ENCODE assay signal across 30 mouse cellular contexts in genomic region chr13:43021031-43021430, GRCm38 (mm10).
DNase-seq lines count a peak whose midpoint lies in the region; ATAC-seq and TF ChIP-seq lines count a peak whose summit lies in the region.
"Had no signal": no experiment of that assay in that cellular context is flagged by ENCODE, and none has a peak within 500 bp of the region (broad histone marks: within the 10 kb centered on the region; RNA-seq: fewer than 3 reads in every experiment).

No protein-coding gene starts in this region.

- no peak for TF ChIP-seq POLR2A in kidney, adult 2 months (IDR thresholded peaks at IDR 0.05; ENCODE audit: low read depth, low read length)
- no peak for TF ChIP-seq POLR2A in lung, adult 2 months (IDR thresholded peaks at IDR 0.05; ENCODE audit: borderline replicate concordance, extremely low read depth, low read depth, low read length)

- H3K9me3 ChIP-seq in kidney, postnatal 0 days (replicated peaks; ENCODE audit: low read length): no peaks in the 10 kb centered on the region
- H3K9me3 ChIP-seq: embryonic facial prominence, embryonic 15.5 days; hindbrain, embryonic 12.5 days; limb, embryonic 10.5 days; limb, embryonic 15.5 days; liver, embryonic 13.5 days; midbrain, embryonic 13.5 days; neural tube, embryonic 13.5 days had no signal

- H3K27ac ChIP-seq in kidney, adult 2 months (ENCODE audit: insufficient read depth, low read depth, low read length): peak overlapping the region; percentile 63; the same call in 1 of the 2 replicates
- no peak overlapping the region for H3K27ac ChIP-seq in kidney, postnatal 0 days
- H3K27ac ChIP-seq: embryonic facial prominence, embryonic 10.5 days; embryonic facial prominence, embryonic 15.5 days; hindbrain, embryonic 12.5 days; limb, embryonic 10.5 days; limb, embryonic 15.5 days; liver, embryonic 13.5 days; macrophage; midbrain, embryonic 13.5 days; neural tube, embryonic 13.5 days had no signal

- H3K4me3 ChIP-seq in kidney, adult 2 months (ENCODE audit: insufficient read depth, low read depth, low read length): no peak overlapping the region
- no peak overlapping the region for H3K4me3 ChIP-seq in kidney, postnatal 0 days (replicated peaks; ENCODE audit: low read depth, low read length)
- H3K4me3 ChIP-seq in lung, adult 2 months (replicated peaks; ENCODE audit: extremely low read depth, low read depth, low read length): no peak overlapping the region
- H3K4me3 ChIP-seq: embryonic facial prominence, embryonic 10.5 days; embryonic facial prominence, embryonic 15.5 days; hindbrain, embryonic 12.5 days; limb, embryonic 10.5 days; limb, embryonic 15.5 days; liver, embryonic 13.5 days; midbrain, embryonic 13.5 days; neural tube, embryonic 13.5 days had no signal

- H3K4me2 ChIP-seq in kidney, postnatal 0 days (ENCODE audit: low read length): no peak overlapping the region
- H3K4me2 ChIP-seq: embryonic facial prominence, embryonic 15.5 days; heart, embryonic 11.5 days; hindbrain, embryonic 12.5 days; limb, embryonic 15.5 days; liver, embryonic 13.5 days; midbrain, embryonic 13.5 days; neural tube, embryonic 13.5 days had no signal

- DNase-seq in gastrocnemius, postnatal 25 days: peak; percentile 9
- no peak for DNase-seq in gastrocnemius, postnatal 36 days
- DNase-seq in kidney, adult 2 months: peak; percentile 43
- DNase-seq in kidney, postnatal 0 days (ENCODE audit: low spot score): peak; percentile 70
- peak; percentile 33 to 53 for DNase-seq in kidney, postnatal 4 days
- no peak for DNase-seq in thymus, postnatal 25 days
- no peak for DNase-seq in lung, adult 2 months
- DNase-seq: cerebellum, adult 8-10 months; cerebellum, postnatal 25 days; gastrocnemius, postnatal 14 days; heart, adult 18-20 months; heart, postnatal 36 days; layer of hippocampus, postnatal 36 days; liver, embryonic 13.5 days; lung, adult 18-20 months; lung, postnatal 10 days; right cerebral cortex, postnatal 25 days; spleen, adult 18-20 months; thymus, postnatal 36 days had no signal

- H3K36me3 ChIP-seq in kidney, adult 2 months (ENCODE audit: control insufficient read depth, insufficient read depth, low read length): no peaks in the 10 kb centered on the region
- no peaks in the 10 kb centered on the region for H3K36me3 ChIP-seq in kidney, postnatal 0 days (ENCODE audit: insufficient read depth, low read length)
- H3K36me3 ChIP-seq: embryonic facial prominence, embryonic 10.5 days; embryonic facial prominence, embryonic 15.5 days; hindbrain, embryonic 12.5 days; limb, embryonic 10.5 days; limb, embryonic 15.5 days; liver, embryonic 13.5 days; midbrain, embryonic 13.5 days; neural tube, embryonic 13.5 days had no signal

- H3K9ac ChIP-seq in kidney, postnatal 0 days (ENCODE audit: low read depth, low read length): no peak overlapping the region
- H3K9ac ChIP-seq: embryonic facial prominence, embryonic 15.5 days; hindbrain, embryonic 12.5 days; limb, embryonic 15.5 days; liver, embryonic 13.5 days; midbrain, embryonic 13.5 days; neural tube, embryonic 13.5 days had no signal

- intact Hi-C loops in gastrocnemius, postnatal 36 days (cut with DNase I): no loop called here

- TF ChIP-seq CTCF in kidney, adult 2 months (conservative IDR thresholded peaks at IDR 0.05; ENCODE audit: insufficient read depth, insufficient read length, low read depth, low read length): no peak
- TF ChIP-seq CTCF in kidney, postnatal 0 days (IDR thresholded peaks at IDR 0.05; ENCODE audit: low read depth): no peak
- TF ChIP-seq CTCF in lung, adult 2 months (IDR thresholded peaks at IDR 0.05; ENCODE audit: insufficient read depth, low read length): no peak

- ATAC-seq in kidney, postnatal 0 days (replicated peaks; ENCODE audit: low FRiP score, low read depth): no peak
- ATAC-seq: forebrain, embryonic 14.5 days; intestine, postnatal 0 days; midbrain, embryonic 13.5 days had no signal

- WGBS in kidney, adult 2 months: 67% methylated on average over 6 of the region's 6 CpGs
- WGBS in kidney, postnatal 0 days: 30% methylated on average over 6 of the region's 6 CpGs
- WGBS in lung, adult 2 months: 78% methylated on average over 6 of the region's 6 CpGs

- H3K27me3 ChIP-seq in kidney, adult 2 months (replicated peaks; ENCODE audit: control insufficient read depth, insufficient read depth, low read length): no peaks in the 10 kb centered on the region
- no peaks in the 10 kb centered on the region for H3K27me3 ChIP-seq in kidney, postnatal 0 days (ENCODE audit: insufficient read depth, low read length)
- H3K27me3 ChIP-seq: embryonic facial prominence, embryonic 15.5 days; hindbrain, embryonic 12.5 days; limb, embryonic 15.5 days; liver, embryonic 13.5 days; midbrain, embryonic 13.5 days; neural tube, embryonic 13.5 days had no signal

- H3K4me1 ChIP-seq in kidney, adult 2 months (ENCODE audit: control insufficient read depth, insufficient read depth, low read length): no peaks in the 10 kb centered on the region
- H3K4me1 ChIP-seq in kidney, postnatal 0 days (replicated peaks; ENCODE audit: insufficient read depth, low read length): 0 out of 2 replicates have a peak, but pooled peaks cover 4% of the 10 kb centered on the region
- no peaks in the 10 kb centered on the region for H3K4me1 ChIP-seq in lung, adult 2 months (ENCODE audit: control insufficient read depth, insufficient read depth, low read length)
- H3K4me1 ChIP-seq: embryonic facial prominence, embryonic 15.5 days; hindbrain, embryonic 12.5 days; limb, embryonic 15.5 days; liver, embryonic 13.5 days had no signal

Comparison
In these comparisons a context has a peak if more than half of its experiments do, and no peak if none do; other contexts are left out.
1. DNase-seq: peak in gastrocnemius, postnatal 25 days (single experiment), kidney, adult 2 months (single experiment), kidney, postnatal 0 days (single experiment) and kidney, postnatal 4 days (2 of 2); none in gastrocnemius, postnatal 36 days (0 of 2), thymus, postnatal 25 days (single experiment) and lung, adult 2 months (single experiment).